Mouse (Mus musculus) ES-E14 (cell line): ENCODE measurements at regions not wholly inside any gene's neighbourhood (a gene's known extent, or its start where the extent isn't known, plus 50 kb on each side); places are given as distances from the start of the nearest gene placed in this dataset.

ENCODE experiments used
- MAFK ChIP-seq: IDR thresholded peaks from 2 replicates; pipeline ENCODE4 v1.6.1; 2014; ENCODE audit warnings: mild to moderate bottlenecking, low read depth, low read length, inconsistent platforms; ENCODE audit not compliant: insufficient read depth
- ZNF384 ChIP-seq: IDR thresholded peaks from 2 replicates; pipeline ENCODE4 v1.6.1; 2012; ENCODE audit warnings: low read depth, low read length, inconsistent platforms

GRCm38 (mm10) chr13:6157946-6158345, 296.7 kb downstream of the Klf6 start:
- TF ChIP-seq ZNF384 (no peak), MAFK (no peak)
